Mouse (Mus musculus): ENCODE results near the gene Lix1. TPM values are rescaled to one million over a fixed set of nuclear protein-coding genes. Genes with fewer than 3 reads are reported as not detected.
"Not testable (repeated sequence)": the region's sequence is repeated elsewhere in the genome, so short reads cannot be mapped to it uniquely, and the experiment has no call there.

The Lix1 gene
- polyA plus RNA-seq, 1 experiment from 2014 or later = 4.8 TPM

DNA sequence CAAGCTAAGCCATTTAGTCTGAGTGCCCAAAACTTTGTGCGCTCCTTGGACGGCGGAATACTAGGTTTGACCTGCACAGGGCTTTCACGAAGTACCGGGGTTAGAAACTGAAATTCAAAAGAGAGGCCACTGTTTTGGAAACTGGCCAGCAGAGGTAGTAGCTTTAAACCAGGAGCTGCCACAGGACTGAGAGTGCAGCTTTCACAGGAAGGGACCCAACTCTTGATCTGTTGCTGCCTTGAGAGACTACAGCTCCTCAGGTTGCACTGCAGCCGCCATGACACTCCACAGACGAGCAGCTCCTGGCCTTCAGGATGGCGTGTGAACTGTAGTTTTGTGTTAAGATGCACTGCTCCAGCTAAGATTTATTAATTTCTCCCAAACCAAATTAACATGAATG is 89.6 kb downstream of the Lix1 start:
- H3K36me3 ChIP-seq (ENCODE audit: control insufficient read depth, insufficient read depth, low read length) = no peaks in the 10 kb centered on the region
- no peak overlapping the region for H3K27ac ChIP-seq (replicated peaks)
- H3K27me3 ChIP-seq (ENCODE audit: control insufficient read depth, insufficient read depth, low read length) = no peaks in the 10 kb centered on the region
- 73% methylated on average over 8 of the region's 8 CpGs for WGBS
- no peak for TF ChIP-seq CTCF (IDR thresholded peaks at IDR 0.05; ENCODE audit: low read depth)
- no peak for TF ChIP-seq EP300 (optimal IDR thresholded peaks at IDR 0.05)
- ATAC-seq (ENCODE audit: low FRiP score, low TSS enrichment) (no peak), DNase-seq (ENCODE audit: low spot score) (no peak)
- H3K9ac ChIP-seq (ENCODE audit: low read length) = no peak overlapping the region
- H3K4me3 ChIP-seq (ENCODE audit: low read depth, low read length) = no peak overlapping the region
- H3K9me3 ChIP-seq (ENCODE audit: control insufficient read depth, low read length) = no peaks in the 10 kb centered on the region
- H3K4me2 ChIP-seq (replicated peaks; ENCODE audit: low read depth) = no peak overlapping the region
- no peaks in the 10 kb centered on the region for H3K4me1 ChIP-seq (replicated peaks; ENCODE audit: control insufficient read depth, insufficient read depth)

DNA sequence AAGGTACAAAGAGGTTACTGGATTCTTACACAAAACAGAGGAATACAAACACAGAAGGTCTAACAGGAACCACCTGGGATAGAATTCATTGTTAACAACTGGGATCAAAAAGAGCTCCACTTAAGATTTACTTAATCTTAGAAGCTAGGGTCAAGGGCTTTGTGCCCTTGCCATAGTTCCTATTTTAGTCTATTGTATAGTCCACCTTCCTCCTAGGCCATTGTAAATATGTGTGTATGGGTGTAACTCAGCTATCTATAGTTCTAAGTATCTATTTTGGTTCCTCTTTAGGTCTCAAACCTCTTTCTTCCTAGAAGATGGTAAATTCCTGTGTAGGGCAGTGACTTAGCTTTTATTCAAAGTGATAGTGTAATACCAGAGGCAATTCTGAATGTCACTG is 93.8 kb downstream of the Lix1 start:
- H3K27ac ChIP-seq (replicated peaks); H3K27me3 ChIP-seq (ENCODE audit: control insufficient read depth, insufficient read depth, low read length); DNase-seq (ENCODE audit: low spot score); H3K36me3 ChIP-seq (ENCODE audit: control insufficient read depth, insufficient read depth, low read length); H3K4me1 ChIP-seq (replicated peaks; ENCODE audit: control insufficient read depth, insufficient read depth); H3K9ac ChIP-seq (ENCODE audit: low read length); H3K9me3 ChIP-seq (ENCODE audit: control insufficient read depth, low read length); ATAC-seq (ENCODE audit: low FRiP score, low TSS enrichment); H3K4me3 ChIP-seq (ENCODE audit: low read depth, low read length); H3K4me2 ChIP-seq (replicated peaks; ENCODE audit: low read depth): not testable (repeated sequence)

DNA sequence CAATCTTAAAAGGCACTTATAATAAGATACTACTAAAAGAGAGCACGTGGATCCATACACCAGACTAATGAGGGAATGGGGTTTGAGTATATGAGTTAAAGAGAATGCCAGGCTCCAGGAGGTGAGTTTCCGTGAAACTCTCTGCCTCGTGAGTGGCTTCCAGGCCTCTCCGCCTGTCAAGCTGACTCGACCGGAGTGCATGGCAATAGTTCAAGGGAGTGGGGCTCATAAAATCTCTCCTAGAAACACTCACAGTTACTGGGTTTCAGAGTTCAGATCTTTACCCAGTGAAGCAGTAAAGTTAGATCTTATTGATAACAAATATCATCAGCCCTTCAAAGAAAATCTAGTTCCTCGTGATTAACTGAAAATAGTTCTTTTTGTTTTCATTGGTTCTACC is 94.3 kb downstream of the Lix1 start:
- Histone ChIP-seq H3K4me1 (replicated peaks; ENCODE audit: control insufficient read depth, insufficient read depth) (no peaks in the 10 kb centered on the region), H3K4me3 (ENCODE audit: low read depth, low read length) (no peak overlapping the region), H3K27ac (replicated peaks) (no peak overlapping the region), H3K9ac (ENCODE audit: low read length) (no peak overlapping the region), H3K27me3 (ENCODE audit: control insufficient read depth, insufficient read depth, low read length) (no peaks in the 10 kb centered on the region), H3K36me3 (ENCODE audit: control insufficient read depth, insufficient read depth, low read length) (no peaks in the 10 kb centered on the region), H3K4me2 (replicated peaks; ENCODE audit: low read depth) (no peak overlapping the region), H3K9me3 (ENCODE audit: control insufficient read depth, low read length) (no peaks in the 10 kb centered on the region)
- WGBS = 93% methylated on average over 7 of the region's 7 CpGs
- DNase-seq (ENCODE audit: low spot score) (no peak), ATAC-seq (ENCODE audit: low FRiP score, low TSS enrichment) (no peak)
- no peak for TF ChIP-seq EP300 (optimal IDR thresholded peaks at IDR 0.05)
- TF ChIP-seq CTCF (IDR thresholded peaks at IDR 0.05; ENCODE audit: low read depth) = no peak

DNA sequence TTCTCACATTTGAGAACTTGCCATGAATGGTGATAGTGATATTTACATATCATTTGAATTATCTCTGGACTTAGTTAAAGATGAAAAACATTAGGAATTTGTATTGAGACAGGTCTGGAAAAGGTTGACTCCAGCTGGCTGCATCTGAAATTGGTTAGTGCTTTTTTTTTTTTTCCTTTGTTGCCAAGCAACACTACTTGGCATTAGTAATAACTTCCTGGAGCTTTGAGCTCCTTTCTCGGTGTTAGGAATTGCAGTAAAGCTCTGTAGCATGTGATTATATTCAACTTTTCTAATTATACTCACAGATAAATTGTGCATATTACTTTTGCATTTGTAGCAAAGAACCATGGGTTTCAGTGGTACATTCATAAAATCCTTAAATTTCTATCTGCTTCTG is 96.4 kb downstream of the Lix1 start:
- Histone ChIP-seq H3K36me3 (ENCODE audit: control insufficient read depth, insufficient read depth, low read length) (no peaks in the 10 kb centered on the region), H3K27me3 (ENCODE audit: control insufficient read depth, insufficient read depth, low read length) (no peaks in the 10 kb centered on the region), H3K4me2 (replicated peaks; ENCODE audit: low read depth) (no peak overlapping the region), H3K4me3 (ENCODE audit: low read depth, low read length) (no peak overlapping the region), H3K9ac (ENCODE audit: low read length) (no peak overlapping the region), H3K4me1 (replicated peaks; ENCODE audit: control insufficient read depth, insufficient read depth) (no peaks in the 10 kb centered on the region), H3K27ac (replicated peaks) (no peak overlapping the region), H3K9me3 (ENCODE audit: control insufficient read depth, low read length) (no peaks in the 10 kb centered on the region)
- WGBS = 14% methylated on average over 1 of the region's 1 CpGs
- DNase-seq (ENCODE audit: low spot score) (no peak), ATAC-seq (ENCODE audit: low FRiP score, low TSS enrichment) (no peak)
- TF ChIP-seq EP300 (optimal IDR thresholded peaks at IDR 0.05) (no peak), CTCF (IDR thresholded peaks at IDR 0.05; ENCODE audit: low read depth) (no peak)

GRCm38 (mm10) chr17:17499278-17499677 is 96.8 kb downstream of the Lix1 start:
- Histone ChIP-seq H3K4me1 (replicated peaks; ENCODE audit: control insufficient read depth, insufficient read depth) (no peaks in the 10 kb centered on the region), H3K27ac (replicated peaks) (no peak overlapping the region), H3K27me3 (ENCODE audit: control insufficient read depth, insufficient read depth, low read length) (no peaks in the 10 kb centered on the region), H3K9ac (ENCODE audit: low read length) (no peak overlapping the region), H3K4me3 (ENCODE audit: low read depth, low read length) (no peak overlapping the region), H3K36me3 (ENCODE audit: control insufficient read depth, insufficient read depth, low read length) (no peaks in the 10 kb centered on the region), H3K4me2 (replicated peaks; ENCODE audit: low read depth) (no peak overlapping the region), H3K9me3 (ENCODE audit: control insufficient read depth, low read length) (no peaks in the 10 kb centered on the region)
- TF ChIP-seq EP300 (optimal IDR thresholded peaks at IDR 0.05) = no peak
- WGBS = 41% methylated on average over 3 of the region's 3 CpGs
- ATAC-seq (ENCODE audit: low FRiP score, low TSS enrichment) (no peak), DNase-seq (ENCODE audit: low spot score) (no peak)

- Histone ChIP-seq H3K4me1 (replicated peaks; ENCODE audit: control insufficient read depth, insufficient read depth) (no peaks in the 10 kb centered on the region), H3K4me2 (replicated peaks; ENCODE audit: low read depth) (no peak overlapping the region), H3K27ac (replicated peaks) (no peak overlapping the region), H3K9me3 (ENCODE audit: control insufficient read depth, low read length) (no peaks in the 10 kb centered on the region), H3K4me3 (ENCODE audit: low read depth, low read length) (no peak overlapping the region), H3K27me3 (ENCODE audit: control insufficient read depth, insufficient read depth, low read length) (no peaks in the 10 kb centered on the region), H3K9ac (ENCODE audit: low read length) (no peak overlapping the region), H3K36me3 (ENCODE audit: control insufficient read depth, insufficient read depth, low read length) (no peaks in the 10 kb centered on the region)
- no peak for TF ChIP-seq CTCF (IDR thresholded peaks at IDR 0.05; ENCODE audit: low read depth)
- TF ChIP-seq EP300 (optimal IDR thresholded peaks at IDR 0.05) = no peak
- no peak for ATAC-seq (ENCODE audit: low FRiP score, low TSS enrichment)
- WGBS = 82% methylated on average over 10 of the region's 10 CpGs
- DNase-seq (ENCODE audit: low spot score) = no peak
These were observed 104.2 kb downstream of the Lix1 start for GRCm38 (mm10) chr17:17506677-17507076.

Other genes with a start within 250 kb of the Lix1 start
- gene Riok2, start 28.4 kb upstream of the Lix1 start, polyA plus RNA-seq (2015; fragmentation: Nextera tagmentation; extraction: Ambion mirVana) = 13.9 and 14.9 TPM in 2 replicates
- 4.8 and 5.0 TPM in 2 replicates for gene Lnpep, start 222.4 kb downstream of the Lix1 start, polyA plus RNA-seq (2015; fragmentation: Nextera tagmentation; extraction: Ambion mirVana)